Mouse (Mus musculus) forebrain, embryonic 11.5 days (tissue): ENCODE measurements around the gene Specc1. TPM values are rescaled to one million over a fixed set of nuclear protein-coding genes. Genes with fewer than 3 reads are reported as not detected.

Source experiments
- ATAC-seq: fragments of 200-750 bp; cut with Nextera tagmentation; replicated peaks from 2 replicates; pipeline ENCODE4 v1.8.0; 2017; ENCODE audit warnings: moderate TSS enrichment; ENCODE audit not compliant: low FRiP score
- DNase-seq: peaks from one replicate; pipeline ENCODE4 v3.0.0-alpha.2; 2017; ENCODE audit warnings: low spot score
- H3K27ac ChIP-seq: fragments of 300-500 bp; sonication (generic); 2 replicates; pipeline ENCODE4 v1.5.1; 2014; ENCODE audit warnings: low read depth, low read length
- H3K27me3 ChIP-seq: fragments of 300-500 bp; sonication (generic); 2 replicates; pipeline ENCODE4 v1.6.1; 2014; ENCODE audit warnings: mild to moderate bottlenecking, low read length, mixed read lengths; ENCODE audit not compliant: control insufficient read depth, insufficient read depth
- H3K36me3 ChIP-seq: fragments of 300-500 bp; sonication (generic); 2 replicates; pipeline ENCODE4 v1.6.1; 2014; ENCODE audit warnings: mild to moderate bottlenecking, low read length, moderate library complexity, mixed read lengths; ENCODE audit not compliant: control insufficient read depth, insufficient read depth
- H3K4me1 ChIP-seq: fragments of 300-500 bp; sonication (generic); replicated peaks from 2 replicates; pipeline ENCODE4 v1.6.1; 2014; ENCODE audit warnings: low read length, mixed read lengths; ENCODE audit not compliant: control insufficient read depth, insufficient read depth
- H3K4me2 ChIP-seq: fragments of 300-500 bp; sonication (generic); 2 replicates; pipeline ENCODE4 v1.6.1; 2014; ENCODE audit warnings: low read depth, mild to moderate bottlenecking, low read length, moderate library complexity, mixed read lengths; ENCODE audit not compliant: severe bottlenecking
- H3K4me3 ChIP-seq: fragments of 300-500 bp; sonication (generic); 2 replicates; pipeline ENCODE4 v1.5.1; 2014; ENCODE audit warnings: low read depth, low read length
- H3K9ac ChIP-seq: fragments of 300-500 bp; sonication (generic); 2 replicates; pipeline ENCODE4 v1.6.1; 2014; ENCODE audit warnings: low read length
- H3K9me3 ChIP-seq: fragments of 300-500 bp; sonication (generic); 2 replicates; pipeline ENCODE4 v1.6.1; 2016; ENCODE audit warnings: low read length, mixed read lengths; ENCODE audit not compliant: control insufficient read depth
- WGBS: fragments of 180-500 bp; shearing (Covaris S2); extraction: QIAGEN DNeasy Blood & Tissue Kit; methylation state at CpG from one replicate; pipeline ENCODE4 v1.1.7; 2014; 5-methylcytosine and 5-hydroxymethylcytosine counted together
- polyA plus RNA-seq: library from polyadenylated mRNA; unstranded; fragments of >200 nt; fragmentation: Nextera tagmentation; extraction: Ambion mirVana; gene quantifications from 2 replicates; pipeline ENCODE4 v1.2.1, GENCODE M21; 2014

The Specc1 gene
- polyA plus RNA-seq, 1 experiment from 2014 or later: 20.2 TPM

- ATAC-seq: no peak
- no peak for DNase-seq
- H3K27ac ChIP-seq: no peak overlapping the region
- WGBS: 87% methylated on average over 4 of the region's 4 CpGs
- H3K4me2 ChIP-seq: no peak overlapping the region
- no peak overlapping the region for H3K4me3 ChIP-seq
- no peak overlapping the region for H3K9ac ChIP-seq
- no peaks in the 10 kb centered on the region for H3K9me3 ChIP-seq
- H3K36me3 ChIP-seq: no peaks in the 10 kb centered on the region
- no peaks in the 10 kb centered on the region for H3K27me3 ChIP-seq
- H3K4me1 ChIP-seq: no peaks in the 10 kb centered on the region
These were observed 228.3 kb downstream of the Specc1 start for GRCm38 (mm10) chr11:62184900-62185299.

- Histone ChIP-seq H3K4me3 (no peak overlapping the region), H3K9me3 (no peaks in the 10 kb centered on the region), H3K9ac (no peak overlapping the region), H3K4me2 (no peak overlapping the region), H3K27me3 (no peaks in the 10 kb centered on the region), H3K36me3 (no peaks in the 10 kb centered on the region), H3K27ac (no peak overlapping the region), H3K4me1 (no peaks in the 10 kb centered on the region)
- DNase-seq (no peak), ATAC-seq (no peak)
- 87% methylated on average over 8 of the region's 8 CpGs for WGBS
These were observed 230.5 kb downstream of the Specc1 start for GRCm38 (mm10) chr11:62187074-62187473.

- no peaks in the 10 kb centered on the region for H3K4me1 ChIP-seq
- no peaks in the 10 kb centered on the region for H3K27me3 ChIP-seq
- 91% methylated on average over 3 of the region's 3 CpGs for WGBS
- H3K9ac ChIP-seq: no peak overlapping the region
- H3K4me2 ChIP-seq: no peak overlapping the region
- H3K36me3 ChIP-seq: no peaks in the 10 kb centered on the region
- DNase-seq: no peak
- no peaks in the 10 kb centered on the region for H3K9me3 ChIP-seq
- no peak overlapping the region for H3K27ac ChIP-seq
- ATAC-seq: no peak
- no peak overlapping the region for H3K4me3 ChIP-seq
These were observed 235.5 kb downstream of the Specc1 start for GRCm38 (mm10) chr11:62192050-62192449.

- no peaks in the 10 kb centered on the region for H3K4me1 ChIP-seq
- H3K36me3 ChIP-seq: no peaks in the 10 kb centered on the region
- H3K4me2 ChIP-seq: no peak overlapping the region
- no peaks in the 10 kb centered on the region for H3K9me3 ChIP-seq
- ATAC-seq (no peak), DNase-seq (no peak)
- no peak overlapping the region for H3K4me3 ChIP-seq
- no peaks in the 10 kb centered on the region for H3K27me3 ChIP-seq
- H3K9ac ChIP-seq: no peak overlapping the region
- H3K27ac ChIP-seq: no peak overlapping the region
- 91% methylated on average over 3 of the region's 3 CpGs for WGBS
These were observed 236.6 kb downstream of the Specc1 start for GRCm38 (mm10) chr11:62193116-62193515.

GRCm38 (mm10) chr11:62194217-62194616, 237.7 kb downstream of the Specc1 start:
- no peaks in the 10 kb centered on the region for H3K4me1 ChIP-seq
- DNase-seq (no peak), ATAC-seq (no peak)
- H3K4me2 ChIP-seq: no peak overlapping the region
- no peaks in the 10 kb centered on the region for H3K9me3 ChIP-seq
- no peak overlapping the region for H3K27ac ChIP-seq
- H3K4me3 ChIP-seq: no peak overlapping the region
- no peaks in the 10 kb centered on the region for H3K27me3 ChIP-seq
- no peak overlapping the region for H3K9ac ChIP-seq
- no peaks in the 10 kb centered on the region for H3K36me3 ChIP-seq

- no peak for DNase-seq
- 82% methylated on average over 5 of the region's 5 CpGs for WGBS
- no peaks in the 10 kb centered on the region for H3K27me3 ChIP-seq
These were observed 244.4 kb downstream of the Specc1 start for GRCm38 (mm10) chr11:62200901-62201512.

GRCm38 (mm10) chr11:62202645-62203044, 246.1 kb downstream of the Specc1 start:
- Histone ChIP-seq H3K27ac (no peak overlapping the region), H3K4me1 (no peaks in the 10 kb centered on the region), H3K27me3 (no peaks in the 10 kb centered on the region), H3K9me3 (no peaks in the 10 kb centered on the region), H3K4me2 (no peak overlapping the region), H3K4me3 (no peak overlapping the region), H3K36me3 (no peaks in the 10 kb centered on the region), H3K9ac (no peak overlapping the region)
- DNase-seq: no peak
- 100% methylated on average over 1 of the region's 1 CpGs for WGBS
- no peak for ATAC-seq

More at GRCm38 (mm10) chr11:62200901-62201512, 244.4 kb downstream of the Specc1 start:
- Histone ChIP-seq H3K9ac (no peak overlapping the region), H3K9me3 (no peaks in the 10 kb centered on the region), H3K27ac (no peak overlapping the region), H3K4me2 (no peak overlapping the region), H3K4me1 (no peaks in the 10 kb centered on the region), H3K4me3 (no peak overlapping the region), H3K36me3 (no peaks in the 10 kb centered on the region)
- ATAC-seq: no peak

GRCm38 (mm10) chr11:62209111-62209510, 252.5 kb downstream of the Specc1 start:
- Histone ChIP-seq H3K9ac (no peak overlapping the region), H3K4me3 (no peak overlapping the region), H3K9me3 (no peaks in the 10 kb centered on the region), H3K4me2 (no peak overlapping the region), H3K27me3 (no peaks in the 10 kb centered on the region), H3K4me1 (no peaks in the 10 kb centered on the region), H3K27ac (no peak overlapping the region), H3K36me3 (no peaks in the 10 kb centered on the region; the same call in 1 of the 2 replicates)
- ATAC-seq (no peak), DNase-seq (no peak)
- 31% methylated on average over 2 of the region's 2 CpGs for WGBS

GRCm38 (mm10) chr11:62209891-62210290, 253.3 kb downstream of the Specc1 start:
- Histone ChIP-seq H3K4me1 (no peaks in the 10 kb centered on the region), H3K4me3 (no peak overlapping the region), H3K9ac (no peak overlapping the region), H3K27ac (no peak overlapping the region), H3K36me3 (no peaks in the 10 kb centered on the region; the same call in 1 of the 2 replicates), H3K9me3 (no peaks in the 10 kb centered on the region), H3K27me3 (no peaks in the 10 kb centered on the region), H3K4me2 (no peak overlapping the region)
- WGBS: 77% methylated on average over 4 of the region's 4 CpGs
- ATAC-seq (no peak), DNase-seq (no peak)
